Mouse (Mus musculus) adrenal gland, adult 8-10 months (tissue): ENCODE results near the gene Mrpl24. TPM values are rescaled to one million over a fixed set of nuclear protein-coding genes. Genes with fewer than 3 reads are reported as not detected.

Experiments used
- total RNA-seq, 4 experiments: library from RNA; stranded (reverse); gene quantifications; 2 replicates each; pipeline ENCODE4 v1.2.4; 2022

Gene Mrpl24
- total RNA-seq, 4 experiments from 2014 or later, result 121 to 146 (median 131) TPM

Other genes starting within 250 kb of the Mrpl24 start
- gene Lrrc71, start 170.9 kb upstream of the Mrpl24 start, total RNA-seq, result 1 to 10 TPM in 1 of 4 experiments, under 1 TPM in 3; 0.32 to 1.6 (median 0.82) TPM
- 10 to 100 TPM in 2 of 4 experiments, 1 to 10 TPM in 2; 6.3 to 30.5 (median 13.1) TPM for gene Ntrk1, start 124.3 kb upstream of the Mrpl24 start, total RNA-seq
- 1 to 10 TPM in 2 of 4 experiments, under 1 TPM in 2; 0.32 to 3.7 (median 1.9) TPM for gene Insrr, start 122.6 kb upstream of the Mrpl24 start, total RNA-seq
- gene Pear1, start 95.2 kb upstream of the Mrpl24 start, total RNA-seq, result 10 to 100 TPM; 26.0 to 35.9 (median 29.7) TPM
- gene Sh2d2a, start 72.8 kb upstream of the Mrpl24 start, total RNA-seq, result under 1 TPM; 0.20 to 0.62 (median 0.32) TPM
- gene Prcc, start 33.9 kb upstream of the Mrpl24 start, total RNA-seq, result 10 to 100 TPM; 47.5 to 49.4 (median 48.7) TPM
- 100 to 1,000 TPM; 163 to 180 (median 172) TPM for gene Hdgf, start 13.2 kb upstream of the Mrpl24 start, total RNA-seq
- 10 to 100 TPM; 17.9 to 20.0 (median 19.5) TPM for gene Isg20l2, start 10.8 kb downstream of the Mrpl24 start, total RNA-seq
- 10 to 100 TPM; 18.6 to 27.6 (median 21.9) TPM for gene Rrnad1, start 11.2 kb downstream of the Mrpl24 start, total RNA-seq
- gene Crabp2, start 29.2 kb downstream of the Mrpl24 start, total RNA-seq, result 1 to 10 TPM in 1 of 4 experiments, under 1 TPM in 2, not detected in 1; 0.31 to 1.0 (median 0.35) TPM
- 10 to 100 TPM in 1 of 4 experiments, 1 to 10 TPM in 3; 4.3 to 14.4 (median 6.8) TPM for gene Nes, start 51.6 kb downstream of the Mrpl24 start, total RNA-seq
- 100 to 1,000 TPM in 2 of 4 experiments, 10 to 100 TPM in 2; 83.1 to 117 (median 106) TPM for gene Bcan, start 80.7 kb downstream of the Mrpl24 start, total RNA-seq
- gene Hapln2, start 108.1 kb downstream of the Mrpl24 start, total RNA-seq, result not detected
- gene Gpatch4, start 123.6 kb downstream of the Mrpl24 start, total RNA-seq, result 10 to 100 TPM; 12.9 to 16.6 (median 14.9) TPM
- gene Naxe, start 139.0 kb downstream of the Mrpl24 start, total RNA-seq, result 100 to 1,000 TPM; 150 to 161 (median 155) TPM
- not detected for gene Ttc24, start 158.8 kb downstream of the Mrpl24 start, total RNA-seq
- gene Iqgap3, start 162.5 kb downstream of the Mrpl24 start, total RNA-seq, result 1 to 10 TPM in 1 of 4 experiments, under 1 TPM in 3; 0.61 to 2.3 (median 0.73) TPM
- 100 to 1,000 TPM in 1 of 4 experiments, 10 to 100 TPM in 3; 82.0 to 111 (median 89.0) TPM for gene Mef2d, start 222.9 kb downstream of the Mrpl24 start, total RNA-seq